Mouse (Mus musculus) lung, embryonic 15.5 days (tissue): ENCODE results near the gene Itgae. TPM values are rescaled to one million over a fixed set of nuclear protein-coding genes. Genes with fewer than 3 reads are reported as not detected.

Experiments
- ATAC-seq: fragments of 200-750 bp; cut with Nextera tagmentation; 2 replicates; pipeline ENCODE4 v1.8.0; 2017; ENCODE audit warnings: moderate number of reproducible peaks, borderline replicate concordance; ENCODE audit not compliant: low FRiP score, low TSS enrichment; ENCODE audit errors: extremely low read depth
- H3K27ac ChIP-seq: fragments of 300-500 bp; sonication (generic); 2 replicates; pipeline ENCODE4 v1.5.1; 2015; ENCODE audit warnings: moderate library complexity, mild to moderate bottlenecking, inconsistent platforms
- H3K27me3 ChIP-seq: fragments of 300-500 bp; sonication (generic); 2 replicates; pipeline ENCODE4 v1.6.1; 2015; ENCODE audit warnings: inconsistent platforms
- H3K36me3 ChIP-seq: fragments of 300-500 bp; sonication (generic); 2 replicates; pipeline ENCODE4 v1.6.1; 2015; ENCODE audit warnings: inconsistent platforms
- H3K4me1 ChIP-seq: fragments of 300-500 bp; sonication (generic); 2 replicates; pipeline ENCODE4 v1.6.1; 2015; ENCODE audit warnings: inconsistent platforms
- H3K4me2 ChIP-seq: fragments of 300-500 bp; sonication (generic); 2 replicates; pipeline ENCODE4 v1.6.1; 2015; ENCODE audit warnings: inconsistent platforms, mild to moderate bottlenecking, moderate library complexity
- H3K4me3 ChIP-seq: fragments of 300-500 bp; sonication (generic); 2 replicates; pipeline ENCODE4 v1.5.1; 2015; ENCODE audit warnings: mild to moderate bottlenecking, inconsistent platforms
- H3K9ac ChIP-seq: fragments of 300-500 bp; sonication (generic); 2 replicates; pipeline ENCODE4 v1.6.1; 2015; ENCODE audit warnings: inconsistent platforms
- H3K9me3 ChIP-seq: fragments of 300-500 bp; sonication (generic); 2 replicates; pipeline ENCODE4 v1.6.1; 2016; ENCODE audit warnings: inconsistent platforms
- WGBS: fragments of 180-500 bp; shearing (Covaris S2); methylation state at CpG from one replicate; pipeline ENCODE4 v1.1.7; 2015; 5-methylcytosine and 5-hydroxymethylcytosine counted together
- polyA plus RNA-seq: library from polyadenylated mRNA; unstranded; fragments of >200 nt; fragmentation: Nextera tagmentation; extraction: Ambion mirVana; gene quantifications from 2 replicates; pipeline ENCODE4 v1.2.1, GENCODE M21; 2015

Gene Itgae
- polyA plus RNA-seq: 0.44 and 1.2 TPM in 2 replicates

- Histone ChIP-seq H3K36me3 (no peaks in the 10 kb centered on the region), H3K4me2 (no peak within 1 kb of the TSS), H3K4me3 (no peak within 1 kb of the TSS), H3K9me3 (no peaks in the 10 kb centered on the region), H3K27me3 (no peaks in the 10 kb centered on the region), H3K27ac (no peak within 1 kb of the TSS), H3K9ac (no peak within 1 kb of the TSS), H3K4me1 (peaks cover under 1% of the 10 kb centered on the region; the same call in 1 of the 2 replicates)
- ATAC-seq: no peak
- 77% methylated on average over 4 of the region's 4 CpGs for WGBS
These were observed at the start of gene Itgae for GRCm38 (mm10) chr11:73090283-73090682. Gene Itgae (plus strand): TSS chr11:73090583.

- no peaks in the 10 kb centered on the region for H3K36me3 ChIP-seq
- H3K27ac ChIP-seq: no peak overlapping the region
- H3K9me3 ChIP-seq: no peaks in the 10 kb centered on the region
- 23% methylated on average over 6 of the region's 6 CpGs for WGBS
- H3K4me2 ChIP-seq: no peak overlapping the region
- ATAC-seq: no peak
- H3K4me3 ChIP-seq: no peak overlapping the region
- peaks cover 15% of the 10 kb centered on the region for H3K4me1 ChIP-seq
- H3K9ac ChIP-seq: no peak overlapping the region
- no peaks in the 10 kb centered on the region for H3K27me3 ChIP-seq
These were observed 46.1 kb upstream of the Itgae start for GRCm38 (mm10) chr11:73044229-73044755.

GRCm38 (mm10) chr11:73044789-73045188 is 45.6 kb upstream of the Itgae start:
- no peak overlapping the region for H3K9ac ChIP-seq
- H3K36me3 ChIP-seq: no peaks in the 10 kb centered on the region
- H3K4me2 ChIP-seq: no peak overlapping the region
- H3K27me3 ChIP-seq: no peaks in the 10 kb centered on the region
- 65% methylated on average over 4 of the region's 4 CpGs for WGBS
- H3K27ac ChIP-seq: no peak overlapping the region
- no peaks in the 10 kb centered on the region for H3K9me3 ChIP-seq
- H3K4me3 ChIP-seq: no peak overlapping the region
- peaks cover 18% of the 10 kb centered on the region for H3K4me1 ChIP-seq
- no peak for ATAC-seq

- Histone ChIP-seq H3K27me3 (no peaks in the 10 kb centered on the region), H3K27ac (peak within 1 kb of the TSS; percentile 93), H3K4me2 (peak within 1 kb of the TSS; percentile 67), H3K9me3 (no peaks in the 10 kb centered on the region), H3K4me1 (peaks cover 18% of the 10 kb centered on the region), H3K4me3 (peak within 1 kb of the TSS; percentile 97), H3K9ac (peak within 1 kb of the TSS; percentile 99), H3K36me3 (peaks cover 24% of the 10 kb centered on the region)
- ATAC-seq: peak; percentile 94
- WGBS: 0% methylated on average over 39 of the region's 39 CpGs
These were observed 42.8 kb upstream of the Itgae start, which contains the start of gene Ncbp3 for GRCm38 (mm10) chr11:73047542-73047996. Gene Ncbp3 (plus strand): TSS chr11:73047783.

- Histone ChIP-seq H3K9ac (peak overlapping the region; percentile 99), H3K9me3 (no peaks in the 10 kb centered on the region), H3K27ac (peak overlapping the region; percentile 93), H3K4me1 (peaks cover 18% of the 10 kb centered on the region), H3K4me3 (peak overlapping the region; percentile 97), H3K36me3 (peaks cover 27% of the 10 kb centered on the region), H3K27me3 (no peaks in the 10 kb centered on the region), H3K4me2 (peak overlapping the region; percentile 67)
- peak; percentile 77 for ATAC-seq
- WGBS: 1% methylated on average over 55 of the region's 55 CpGs
These were observed 42.1 kb upstream of the Itgae start for GRCm38 (mm10) chr11:73048030-73048876.

GRCm38 (mm10) chr11:73049335-73049734 is 41.0 kb upstream of the Itgae start:
- no peak for ATAC-seq
- Histone ChIP-seq H3K4me1 (peaks cover 18% of the 10 kb centered on the region), H3K9ac (peak overlapping the region; percentile 99), H3K36me3 (peaks cover 38% of the 10 kb centered on the region), H3K27ac (no peak overlapping the region), H3K9me3 (no peaks in the 10 kb centered on the region), H3K27me3 (no peaks in the 10 kb centered on the region), H3K4me2 (peak overlapping the region; percentile 67), H3K4me3 (peak overlapping the region; percentile 97)
- WGBS: 3% methylated on average over 4 of the region's 4 CpGs

GRCm38 (mm10) chr11:73052795-73053194 is 37.6 kb upstream of the Itgae start:
- Histone ChIP-seq H3K4me3 (no peak overlapping the region), H3K36me3 (peaks cover 69% of the 10 kb centered on the region), H3K4me1 (peaks cover 12% of the 10 kb centered on the region), H3K4me2 (no peak overlapping the region), H3K9me3 (no peaks in the 10 kb centered on the region), H3K9ac (no peak overlapping the region), H3K27me3 (no peaks in the 10 kb centered on the region), H3K27ac (no peak overlapping the region)
- 89% methylated on average over 1 of the region's 1 CpGs for WGBS
- no peak for ATAC-seq

GRCm38 (mm10) chr11:73057701-73058100 is 32.7 kb upstream of the Itgae start:
- WGBS: 59% methylated on average over 5 of the region's 5 CpGs
- H3K27ac ChIP-seq: no peak overlapping the region
- H3K36me3 ChIP-seq: peaks cover 67% of the 10 kb centered on the region
- ATAC-seq: no peak
- no peak overlapping the region for H3K9ac ChIP-seq
- H3K9me3 ChIP-seq: no peaks in the 10 kb centered on the region
- H3K4me1 ChIP-seq: no peaks in the 10 kb centered on the region
- no peaks in the 10 kb centered on the region for H3K27me3 ChIP-seq
- no peak overlapping the region for H3K4me3 ChIP-seq
- H3K4me2 ChIP-seq: no peak overlapping the region

- Histone ChIP-seq H3K4me3 (no peak overlapping the region), H3K36me3 (peaks cover 53% of the 10 kb centered on the region), H3K27ac (no peak overlapping the region), H3K9me3 (no peaks in the 10 kb centered on the region), H3K4me1 (no peaks in the 10 kb centered on the region), H3K27me3 (no peaks in the 10 kb centered on the region), H3K9ac (no peak overlapping the region), H3K4me2 (no peak overlapping the region)
- 61% methylated on average over 3 of the region's 3 CpGs for WGBS
- no peak for ATAC-seq
These were observed 30.8 kb upstream of the Itgae start for GRCm38 (mm10) chr11:73059630-73060029.

GRCm38 (mm10) chr11:73061413-73061812 is 29.0 kb upstream of the Itgae start:
- no peaks in the 10 kb centered on the region for H3K27me3 ChIP-seq
- H3K4me1 ChIP-seq: no peaks in the 10 kb centered on the region
- WGBS: 91% methylated on average over 3 of the region's 3 CpGs
- H3K27ac ChIP-seq: no peak overlapping the region
- no peak overlapping the region for H3K9ac ChIP-seq
- H3K4me3 ChIP-seq: no peak overlapping the region
- H3K9me3 ChIP-seq: no peaks in the 10 kb centered on the region
- no peak for ATAC-seq
- H3K4me2 ChIP-seq: no peak overlapping the region
- peaks cover 45% of the 10 kb centered on the region for H3K36me3 ChIP-seq

GRCm38 (mm10) chr11:73071839-73072238 is 18.5 kb upstream of the Itgae start:
- H3K4me2 ChIP-seq: no peak overlapping the region
- ATAC-seq: no peak

GRCm38 (mm10) chr11:73076295-73076694 is 14.1 kb upstream of the Itgae start:
- Histone ChIP-seq H3K27ac (no peak overlapping the region), H3K4me1 (no peaks in the 10 kb centered on the region), H3K4me3 (no peak overlapping the region), H3K4me2 (no peak overlapping the region), H3K27me3 (no peaks in the 10 kb centered on the region), H3K9me3 (no peaks in the 10 kb centered on the region), H3K36me3 (peaks cover 85% of the 10 kb centered on the region), H3K9ac (no peak overlapping the region)
- 87% methylated on average over 4 of the region's 4 CpGs for WGBS
- no peak for ATAC-seq

More at GRCm38 (mm10) chr11:73071839-73072238, 18.5 kb upstream of the Itgae start:
- no peak overlapping the region for H3K27ac ChIP-seq
- H3K4me1 ChIP-seq: no peaks in the 10 kb centered on the region
- H3K36me3 ChIP-seq: peaks cover 89% of the 10 kb centered on the region
- no peaks in the 10 kb centered on the region for H3K27me3 ChIP-seq
- no peaks in the 10 kb centered on the region for H3K9me3 ChIP-seq
- no peak overlapping the region for H3K9ac ChIP-seq
- no peak overlapping the region for H3K4me3 ChIP-seq
- 90% methylated on average over 3 of the region's 3 CpGs for WGBS
